Mouse (Mus musculus) left cerebral cortex, adult 6 months (tissue): ENCODE results near the gene Cdh23. TPM values are rescaled to one million over a fixed set of nuclear protein-coding genes. Genes with fewer than 3 reads are reported as not detected.

Experiments used
- long read RNA-seq, 2 experiments: library from polyadenylated mRNA; unstranded; transcript quantifications; one replicate each; pipeline ENCODE4 v2.0.0; 2019 to 2020
- polyA plus RNA-seq: library from polyadenylated mRNA; unstranded; fragments of <200 nt; fragmentation: Nextera tagmentation; gene quantifications from 2 replicates; pipeline ENCODE4 v1.2.3, GENCODE M21; 2021

Cdh23 gene
- 0.59 and 1.2 TPM in 2 replicates for polyA plus RNA-seq
- long read RNA-seq, experiment 1, partial matches to known transcripts = 1 of 1 reads
- long read RNA-seq, experiment 1, other reads (novel, unspliced or antisense) = 0 of 1 reads
- long read RNA-seq, experiment 2, partial matches to known transcripts = 0 of 2 reads
- long read RNA-seq, experiment 2, other reads (novel, unspliced or antisense) = 2 of 2 reads

DNA sequence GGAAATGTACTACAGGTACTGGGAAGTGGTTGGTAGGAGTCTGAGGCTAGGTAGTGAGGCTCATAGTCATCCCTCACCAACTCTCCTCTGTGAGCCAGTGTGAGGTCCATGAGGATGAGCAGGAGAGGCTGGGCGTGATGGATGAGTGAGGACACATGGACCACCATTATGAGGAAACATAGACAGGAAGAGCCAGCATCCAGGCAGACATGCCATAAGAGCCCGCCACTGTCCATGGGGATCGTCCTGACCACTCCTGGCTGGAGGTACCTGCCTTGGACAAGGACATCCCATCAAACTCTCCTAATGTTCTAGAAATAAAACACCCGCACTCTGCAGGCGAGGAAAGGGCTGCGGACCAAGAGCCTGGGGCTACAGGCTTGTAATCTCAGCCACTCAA lies at the start of gene Cdh23:
Gene Cdh23 (minus strand): TSS at position 101 of the 400 bp plus-strand sequence.

DNA sequence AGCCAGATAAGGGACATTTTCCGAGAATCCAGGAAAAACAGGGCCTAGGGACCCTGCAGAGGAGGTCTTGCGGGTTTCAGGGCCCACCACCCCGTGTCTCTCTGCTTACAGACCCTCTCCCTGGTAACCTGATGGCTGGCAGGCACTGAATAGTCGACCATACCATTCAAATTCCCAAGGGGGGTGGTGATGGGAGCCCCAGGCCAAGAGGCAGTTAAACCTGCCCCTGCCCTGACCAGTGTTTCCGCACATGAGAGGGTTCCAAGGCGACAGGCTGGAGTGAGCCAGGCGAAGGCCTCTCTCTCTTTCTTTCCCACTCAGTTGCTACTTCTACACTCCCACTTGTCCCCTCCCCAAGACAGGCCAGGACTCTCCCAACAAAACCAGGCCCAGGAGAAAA lies 296.8 kb downstream of the Cdh23 start, which contains the start of gene Gm17455:
Gene Gm17455 (plus strand): TSS at position 278 of the 400 bp plus-strand sequence.

DNA sequence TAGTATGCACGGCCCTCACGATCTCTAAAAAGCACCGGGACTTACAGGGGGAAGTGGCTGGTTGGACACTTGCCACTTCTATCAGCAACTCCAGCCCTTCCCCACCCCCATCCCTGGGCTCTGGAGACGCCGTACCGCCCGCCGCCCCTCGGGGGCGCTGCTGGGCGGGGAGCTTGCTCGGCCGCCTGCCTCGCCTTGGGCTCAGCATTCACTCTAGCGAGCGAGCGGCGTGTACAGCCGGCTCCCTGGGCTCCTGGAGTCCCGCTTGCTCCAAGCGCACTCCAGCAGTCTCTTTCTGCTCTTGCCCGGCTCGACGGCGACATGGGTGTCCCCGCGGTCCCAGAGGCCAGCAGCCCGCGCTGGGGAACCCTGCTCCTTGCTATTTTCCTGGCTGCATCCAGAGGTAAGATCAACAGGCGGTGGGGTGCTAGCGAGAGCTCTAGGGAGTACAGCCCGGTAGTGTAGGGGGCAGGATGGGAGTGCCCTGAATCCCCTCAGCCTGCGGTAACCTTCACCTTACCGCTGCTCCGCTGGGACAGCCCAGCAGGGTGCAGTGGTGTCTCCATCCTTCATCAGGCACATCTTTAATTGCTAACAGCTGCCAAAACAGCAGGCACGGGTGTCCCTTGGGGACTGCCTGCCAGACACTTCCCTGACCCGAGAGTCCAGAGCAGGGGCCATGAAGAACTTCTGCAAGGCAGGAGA lies 349.4 kb downstream of the Cdh23 start, which contains the start of gene Vsir:
Gene Vsir (plus strand): TSS at position 151 of the 705 bp plus-strand sequence.

DNA sequence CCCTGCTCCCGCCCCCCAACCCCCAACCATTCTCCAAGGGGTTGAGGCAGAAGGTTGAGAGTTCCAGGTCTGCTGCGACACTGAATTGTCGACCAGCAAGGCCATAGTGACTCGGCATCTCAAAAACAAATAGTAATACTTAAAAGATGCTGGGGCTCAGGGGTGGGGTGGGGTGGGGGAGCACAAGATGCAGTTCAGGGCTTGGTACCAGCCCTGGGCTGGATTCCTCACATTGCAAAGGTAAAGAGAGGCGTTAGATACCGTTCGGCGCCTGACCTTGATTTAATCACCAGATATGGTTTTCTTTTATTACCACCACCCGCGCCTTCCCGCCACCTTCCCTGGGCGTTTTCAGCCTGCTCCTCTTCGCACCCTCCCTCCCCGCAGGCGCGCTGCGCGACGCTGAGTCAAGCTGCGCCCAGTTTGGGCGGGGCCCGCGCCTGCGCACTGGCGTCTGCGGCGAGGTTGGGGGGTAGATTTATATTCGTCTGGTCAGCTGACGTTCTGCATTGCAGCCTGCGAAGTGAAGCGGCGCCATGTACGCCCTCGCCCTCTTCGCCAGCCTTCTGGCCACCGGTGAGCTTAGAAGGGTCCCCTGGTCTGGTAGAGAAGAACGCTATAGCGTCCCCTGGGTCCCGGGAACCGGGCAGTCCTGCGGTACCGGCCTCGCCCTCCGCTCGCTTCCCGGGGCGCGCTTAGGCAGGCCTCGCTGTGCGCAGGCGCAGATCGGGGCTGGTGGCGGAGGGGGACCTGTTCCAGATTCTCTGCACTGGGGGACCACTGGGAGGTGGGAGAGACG lies 418.9 kb downstream of the Cdh23 start, which contains the start of gene Psap:
Gene Psap (plus strand): TSS at position 421 of the 799 bp plus-strand sequence.

Other genes with a start within 250 kb of the Cdh23 start
- 7.2 and 7.3 TPM in 2 replicates for gene Slc29a3, start 56.3 kb upstream of the Cdh23 start, polyA plus RNA-seq
- 1.7 and 5.8 TPM in 2 replicates for gene Unc5b, start 135.1 kb upstream of the Cdh23 start, polyA plus RNA-seq